Mouse (Mus musculus): ENCODE data around the gene Csnk1e. TPM values are rescaled to one million over a fixed set of nuclear protein-coding genes. Genes with fewer than 3 reads are reported as not detected.
A peak's percentile ranks its signal among the peaks of the same experiment; 100 is the strongest.

The Csnk1e gene
- polyA plus RNA-seq, 1 experiment from 2014 or later: 269 TPM

- Histone ChIP-seq H3K4me1 (replicated peaks) (no peaks in the 10 kb centered on the region), H3K36me3 (peaks cover 88% of the 10 kb centered on the region), H3K4me3 (replicated peaks) (no peak overlapping the region), H3K9me3 (no peaks in the 10 kb centered on the region), H3K4me2 (replicated peaks) (no peak overlapping the region), H3K9ac (replicated peaks) (peak overlapping the region; percentile 32; the same call in 1 of the 2 replicates), H3K27me3 (no peaks in the 10 kb centered on the region), H3K27ac (peak overlapping the region; percentile 19; the same call in 1 of the 2 replicates)
- peak; percentile 24; the same call in 1 of the 2 replicates for ATAC-seq
- WGBS: 73% methylated on average over 14 of the region's 14 CpGs
Observed at GRCm38 (mm10) chr15:79368313-79368811, 87.0 kb downstream of the Csnk1e start.

MicroRNAs encoded within 50 kb of the gene (microRNA counts, 519-probe panel; counts per million panel counts)
- microRNA mmu-miR-1943: 110 counts per million, percentile 56 among the panel's probes with 10 or more counts

Small RNAs within 50 kb of the gene (microRNA-seq; reads per million reads assigned to microRNA genes)
- gene Gm44302 (not detected), gene Mir1943 (1.2 reads per million)

Other genes with a start within 250 kb of the Csnk1e start
- gene Pick1, start 226.4 kb downstream of the Csnk1e start, polyA plus RNA-seq (2015; fragmentation: Nextera tagmentation; extraction: Ambion mirVana): 82.2 and 86.8 TPM in 2 replicates
- gene Gm49486, start 226.2 kb downstream of the Csnk1e start, polyA plus RNA-seq (2015; fragmentation: Nextera tagmentation; extraction: Ambion mirVana): 0.88 and 1.0 TPM in 2 replicates
- gene Slc16a8, start 200.8 kb downstream of the Csnk1e start, polyA plus RNA-seq (2015; fragmentation: Nextera tagmentation; extraction: Ambion mirVana): 0.22 and 0.23 TPM in 2 replicates
- gene Baiap2l2, start 170.0 kb downstream of the Csnk1e start, polyA plus RNA-seq (2015; fragmentation: Nextera tagmentation; extraction: Ambion mirVana): 0.72 and 1.4 TPM in 2 replicates
- 37.5 and 43.3 TPM in 2 replicates for gene Pla2g6, start 127.2 kb downstream of the Csnk1e start, polyA plus RNA-seq (2015; fragmentation: Nextera tagmentation; extraction: Ambion mirVana)
- gene Maff, start 108.9 kb downstream of the Csnk1e start, polyA plus RNA-seq (2015; fragmentation: Nextera tagmentation; extraction: Ambion mirVana): 0.76 and 0.79 TPM in 2 replicates
- gene Tmem184b, start 52.0 kb downstream of the Csnk1e start, polyA plus RNA-seq (2015; fragmentation: Nextera tagmentation; extraction: Ambion mirVana): 32.8 and 35.0 TPM in 2 replicates
- gene Kcnj4, start 49.7 kb upstream of the Csnk1e start, polyA plus RNA-seq (2015; fragmentation: Nextera tagmentation; extraction: Ambion mirVana): not detected in 2 replicates
- 6.0 and 8.3 TPM in 2 replicates for gene Kdelr3, start 60.8 kb upstream of the Csnk1e start, polyA plus RNA-seq (2015; fragmentation: Nextera tagmentation; extraction: Ambion mirVana)
- gene Ddx17, start 91.2 kb upstream of the Csnk1e start, polyA plus RNA-seq (2015; fragmentation: Nextera tagmentation; extraction: Ambion mirVana): 66.4 and 71.4 TPM in 2 replicates
- gene Dmc1, start 149.5 kb upstream of the Csnk1e start, polyA plus RNA-seq (2015; fragmentation: Nextera tagmentation; extraction: Ambion mirVana): 0.75 and 1.0 TPM in 2 replicates
- gene Fam227a, start 203.4 kb upstream of the Csnk1e start, polyA plus RNA-seq (2015; fragmentation: Nextera tagmentation; extraction: Ambion mirVana): 6.8 and 6.9 TPM in 2 replicates
- 92.4 and 94.9 TPM in 2 replicates for gene Cby1, start 203.6 kb upstream of the Csnk1e start, polyA plus RNA-seq (2015; fragmentation: Nextera tagmentation; extraction: Ambion mirVana)
- 254 and 260 TPM in 2 replicates for gene Tomm22, start 215.3 kb upstream of the Csnk1e start, polyA plus RNA-seq (2015; fragmentation: Nextera tagmentation; extraction: Ambion mirVana)
- 18.4 and 20.6 TPM in 2 replicates for gene Josd1, start 232.4 kb upstream of the Csnk1e start, polyA plus RNA-seq (2015; fragmentation: Nextera tagmentation; extraction: Ambion mirVana)
- 42.6 and 49.1 TPM in 2 replicates for gene Gtpbp1, start 235.3 kb upstream of the Csnk1e start, polyA plus RNA-seq (2015; fragmentation: Nextera tagmentation; extraction: Ambion mirVana)

Data from midbrain, embryonic 13.5 days (tissue).